Mouse (Mus musculus) bone marrow, adult 2 months (tissue): Measurements from ENCODE around the gene Tbc1d1. TPM values are rescaled to one million over a fixed set of nuclear protein-coding genes. Genes with fewer than 3 reads are reported as not detected.

ENCODE experiments used
- H3K27ac ChIP-seq: fragments of 200-500 bp; 2 replicates; pipeline ENCODE4 v1.5.1; 2012; ENCODE audit warnings: low read depth, mild to moderate bottlenecking, control low read depth, inconsistent platforms, low read length; ENCODE audit not compliant: control insufficient read depth, poor library complexity, insufficient read depth
- H3K4me1 ChIP-seq: fragments of 200-500 bp; 2 replicates; pipeline ENCODE4 v1.6.1; 2011; ENCODE audit warnings: low read length; ENCODE audit not compliant: control insufficient read depth, insufficient read depth
- H3K4me3 ChIP-seq: fragments of 200-500 bp; replicated peaks from 2 replicates; pipeline ENCODE3; 2011; ENCODE audit warnings: mild to moderate bottlenecking, low read depth, low read length, control low read depth; ENCODE audit not compliant: control insufficient read depth
- CTCF ChIP-seq: fragments of 200-500 bp; IDR thresholded peaks from 2 replicates; pipeline ENCODE4 v1.5.1; 2011; ENCODE audit warnings: low read length, control low read depth; ENCODE audit not compliant: control insufficient read depth, insufficient read depth
- POLR2A ChIP-seq: fragments of 200-500 bp; IDR thresholded peaks from 2 replicates; pipeline ENCODE4 v1.6.1; 2011; ENCODE audit warnings: low read depth, mild to moderate bottlenecking, control low read depth, low read length, borderline replicate concordance; ENCODE audit not compliant: control insufficient read depth
- whole genome bisulfite sequencing: fragments of 180-500 bp; shearing (Covaris S2); methylation state at CpG from one replicate; pipeline ENCODE4 v1.1.7; 2018; 5-methylcytosine and 5-hydroxymethylcytosine counted together
- polyA plus RNA-seq: library from polyadenylated mRNA; stranded (reverse); fragments of >200 nt; gene quantifications from 2 replicates; pipeline ENCODE4 v1.2.4, GENCODE M21; 2011; ENCODE audit warnings: low replicate concordance; ENCODE audit not compliant: missing spikeins, insufficient read depth, insufficient read length

The Tbc1d1 gene
- polyA plus RNA-seq, 1 experiment: 10.3 TPM

DNA sequence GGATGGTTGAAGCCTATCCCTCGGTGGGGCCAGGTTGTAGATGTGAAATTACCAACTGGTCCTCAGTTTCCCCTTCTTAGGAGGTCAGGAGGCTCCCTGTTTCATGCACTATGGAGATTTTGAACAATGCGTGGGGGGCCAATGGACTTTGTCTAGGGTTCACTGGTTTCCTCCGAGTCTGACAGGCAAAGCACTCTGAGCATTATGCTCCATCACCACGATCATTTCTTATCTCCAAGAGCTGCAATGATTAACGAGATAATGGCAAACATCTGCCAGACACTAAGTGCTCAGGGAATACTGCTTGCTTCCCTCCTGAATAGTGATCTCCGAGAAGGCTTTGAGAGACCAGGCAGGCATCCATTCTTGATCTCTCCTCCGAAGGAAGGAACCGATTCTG, 61.2 kb downstream of the Tbc1d1 start:
- Histone ChIP-seq H3K27ac (peak overlapping the region; percentile 72; the same call in 1 of the 2 replicates), H3K4me3 (no peak overlapping the region), H3K4me1 (no peaks in the 10 kb centered on the region; the same call in 1 of the 2 replicates)
- WGBS: 80% methylated on average over 8 of the region's 8 CpGs
- TF ChIP-seq POLR2A (no peak), CTCF (no peak)

- no peaks in the 10 kb centered on the region; the same call in 1 of the 2 replicates for H3K4me1 ChIP-seq
- no peak overlapping the region for H3K4me3 ChIP-seq
- WGBS: 67% methylated on average over 13 of the region's 13 CpGs
- TF ChIP-seq POLR2A (no peak), CTCF (no peak)
- H3K27ac ChIP-seq: peak overlapping the region; percentile 72
Observed at GRCm38 (mm10) chr5:64217816-64218602, 61.9 kb downstream of the Tbc1d1 start.

- H3K4me3 ChIP-seq: no peak overlapping the region
- 82% methylated on average over 7 of the region's 7 CpGs for WGBS
- H3K4me1 ChIP-seq: no peaks in the 10 kb centered on the region; the same call in 1 of the 2 replicates
- TF ChIP-seq POLR2A: no peak
- no peak for TF ChIP-seq CTCF
- peak overlapping the region; percentile 82 for H3K27ac ChIP-seq
Observed at GRCm38 (mm10) chr5:64218603-64218999, 62.5 kb downstream of the Tbc1d1 start.

- no peak overlapping the region for H3K27ac ChIP-seq
- no peak overlapping the region for H3K4me3 ChIP-seq
- no peaks in the 10 kb centered on the region; the same call in 1 of the 2 replicates for H3K4me1 ChIP-seq
- 90% methylated on average over 4 of the region's 4 CpGs for WGBS
- TF ChIP-seq CTCF: no peak
- no peak for TF ChIP-seq POLR2A
Observed at GRCm38 (mm10) chr5:64220776-64221175, 64.7 kb downstream of the Tbc1d1 start.

- Histone ChIP-seq H3K27ac (no peak overlapping the region), H3K4me3 (no peak overlapping the region)
- WGBS: 84% methylated on average over 9 of the region's 9 CpGs
Observed at GRCm38 (mm10) chr5:64224735-64225425, 68.8 kb downstream of the Tbc1d1 start.

GRCm38 (mm10) chr5:64228252-64228651, 72.1 kb downstream of the Tbc1d1 start:
- TF ChIP-seq CTCF (no peak), POLR2A (no peak)
- Histone ChIP-seq H3K4me1 (no peaks in the 10 kb centered on the region), H3K27ac (no peak overlapping the region), H3K4me3 (no peak overlapping the region)
- WGBS: 88% methylated on average over 3 of the region's 3 CpGs

More at GRCm38 (mm10) chr5:64224735-64225425, 68.8 kb downstream of the Tbc1d1 start:
- no peaks in the 10 kb centered on the region for H3K4me1 ChIP-seq
- no peak for TF ChIP-seq CTCF
- TF ChIP-seq POLR2A: no peak

DNA sequence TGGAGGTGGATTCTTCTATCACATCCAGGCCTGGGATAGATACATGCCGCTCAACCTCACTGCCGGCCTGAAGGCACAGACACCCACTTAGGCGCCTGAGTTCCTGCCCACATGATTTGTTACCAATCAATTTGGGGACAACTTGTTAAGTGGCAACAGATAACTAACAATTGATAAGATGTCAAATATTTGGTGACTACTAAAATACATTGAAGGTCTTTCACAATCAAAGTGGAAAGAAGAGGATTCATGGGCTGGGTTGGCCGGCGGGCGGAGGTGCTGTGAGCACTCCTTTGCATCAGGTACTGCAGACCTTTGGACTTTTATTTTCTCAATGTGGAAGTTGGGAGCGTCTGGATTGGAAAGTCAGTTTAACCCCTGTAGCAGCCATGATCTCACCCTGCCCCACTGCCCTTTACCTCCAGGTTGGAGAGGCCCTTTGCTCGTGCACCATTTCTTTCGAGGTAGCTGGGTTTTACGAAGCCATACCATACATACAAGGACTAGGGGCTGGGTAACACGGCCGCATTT, 73.3 kb downstream of the Tbc1d1 start:
- no peak for TF ChIP-seq CTCF
- TF ChIP-seq POLR2A: no peak
- WGBS: 41% methylated on average over 12 of the region's 12 CpGs
- no peak overlapping the region for H3K27ac ChIP-seq

GRCm38 (mm10) chr5:64230061-64230466, 74.0 kb downstream of the Tbc1d1 start:
- WGBS: 1% methylated on average over 44 of the region's 48 CpGs

More for the DNA sequence above, 73.3 kb downstream of the Tbc1d1 start:
- Histone ChIP-seq H3K4me3 (peak overlapping the region; percentile 57), H3K4me1 (peaks cover 2% of the 10 kb centered on the region; the same call in 1 of the 2 replicates)

More at GRCm38 (mm10) chr5:64230061-64230466, 74.0 kb downstream of the Tbc1d1 start:
- Histone ChIP-seq H3K27ac (no peak overlapping the region; the same call in 1 of the 2 replicates), H3K4me3 (peak overlapping the region; percentile 91), H3K4me1 (peaks cover 3% of the 10 kb centered on the region; the same call in 1 of the 2 replicates)
- TF ChIP-seq CTCF: no peak
- TF ChIP-seq POLR2A: no peak
